Mouse (Mus musculus) midbrain, embryonic 14.5 days (tissue): ENCODE measurements around the gene Cxcl9. TPM values are rescaled to one million over a fixed set of nuclear protein-coding genes. Genes with fewer than 3 reads are reported as not detected.

Experiments
- ATAC-seq: fragments of 200-750 bp; cut with Nextera tagmentation; 2 replicates; pipeline ENCODE4 v1.8.0; 2017; ENCODE audit warnings: moderate number of reproducible peaks, moderate library complexity; ENCODE audit not compliant: low FRiP score, low TSS enrichment
- DNase-seq: peaks from one replicate; pipeline ENCODE4 v3.0.0-alpha.2; 2015
- H3K27ac ChIP-seq: fragments of 300-500 bp; sonication (generic); replicated peaks from 2 replicates; pipeline ENCODE4 v1.5.1; 2014; ENCODE audit warnings: mild to moderate bottlenecking, low read depth, low read length, moderate library complexity
- H3K27me3 ChIP-seq: fragments of 300-500 bp; sonication (generic); 2 replicates; pipeline ENCODE4 v1.6.1; 2014; ENCODE audit warnings: low read length, control low read depth, mixed read lengths; ENCODE audit not compliant: control insufficient read depth, insufficient read depth
- H3K36me3 ChIP-seq: fragments of 300-500 bp; sonication (generic); 2 replicates; pipeline ENCODE4 v1.6.1; 2014; ENCODE audit warnings: low read length, control low read depth; ENCODE audit not compliant: control insufficient read depth, insufficient read depth
- H3K4me1 ChIP-seq: fragments of 300-500 bp; sonication (generic); 2 replicates; pipeline ENCODE4 v1.6.1; 2014; ENCODE audit warnings: mild to moderate bottlenecking, antibody characterized with exemption, low read length, control low read depth; ENCODE audit not compliant: control insufficient read depth, insufficient read depth
- H3K4me2 ChIP-seq: fragments of 300-500 bp; sonication (generic); 2 replicates; pipeline ENCODE4 v1.6.1; 2014; ENCODE audit warnings: mild to moderate bottlenecking, low read length, moderate library complexity
- H3K4me3 ChIP-seq: fragments of 300-500 bp; sonication (generic); replicated peaks from 2 replicates; pipeline ENCODE4 v1.5.1; 2014; ENCODE audit warnings: low read depth, low read length
- H3K9ac ChIP-seq: fragments of 300-500 bp; sonication (generic); replicated peaks from 2 replicates; pipeline ENCODE4 v1.6.1; 2014; ENCODE audit warnings: mild to moderate bottlenecking, low read length, moderate library complexity
- H3K9me3 ChIP-seq: fragments of 300-500 bp; sonication (generic); 2 replicates; pipeline ENCODE4 v1.6.1; 2016; ENCODE audit warnings: low read length, control low read depth, mixed read lengths; ENCODE audit not compliant: control insufficient read depth
- WGBS: fragments of 180-500 bp; shearing (Covaris S2); extraction: QIAGEN DNeasy Blood & Tissue Kit; methylation state at CpG from one replicate; pipeline ENCODE4 v1.1.7; 2014; 5-methylcytosine and 5-hydroxymethylcytosine counted together
- polyA plus RNA-seq: library from polyadenylated mRNA; unstranded; fragments of >200 nt; fragmentation: Nextera tagmentation; extraction: Ambion mirVana; gene quantifications from 2 replicates; pipeline ENCODE4 v1.2.1, GENCODE M21; 2014

Gene Cxcl9
- polyA plus RNA-seq, 1 experiment from 2014 or later, result not detected

DNA sequence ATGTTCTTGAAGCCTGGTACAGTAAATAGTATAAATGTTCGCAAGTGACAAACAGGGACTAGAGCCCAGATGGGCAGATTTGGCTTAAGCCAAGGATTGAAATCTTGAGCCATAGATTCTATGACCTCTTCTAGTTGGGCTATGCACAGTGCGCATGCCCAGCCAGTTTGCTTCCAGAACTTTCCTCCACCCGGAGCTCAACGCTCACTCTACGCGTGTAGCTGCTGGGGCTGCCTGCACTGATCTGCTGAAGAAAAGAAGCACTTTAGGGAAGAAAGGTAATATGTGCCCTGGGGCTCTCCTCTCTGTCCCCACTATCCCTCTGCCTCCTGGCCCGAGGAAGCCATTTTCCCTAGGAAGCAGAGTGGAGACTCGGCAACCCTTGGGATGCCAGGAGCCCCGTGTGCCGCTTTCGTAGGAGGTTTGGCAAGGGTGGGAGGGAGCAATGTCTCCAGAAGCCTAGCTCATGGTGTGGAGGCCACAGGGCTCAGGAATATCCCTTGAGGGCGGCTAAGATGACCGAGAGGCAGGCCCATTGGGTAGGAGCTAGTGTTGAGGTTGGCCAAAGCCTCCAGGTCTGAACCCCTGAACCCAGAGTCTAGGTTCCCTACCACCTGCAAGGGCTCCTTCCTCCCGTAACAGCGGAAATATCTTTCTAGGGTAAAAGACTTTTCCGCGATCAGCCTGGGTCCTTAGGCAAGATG lies 3.9 kb upstream of the Cxcl9 start, which contains the start of gene Art3:
Gene Art3 (plus strand): TSS at position 193 of the 704 bp plus-strand sequence.
- DNase-seq, result no peak
- H3K9me3 ChIP-seq, result no peaks in the 10 kb centered on the region
- WGBS, result 97% methylated on average over 17 of the region's 17 CpGs

DNA sequence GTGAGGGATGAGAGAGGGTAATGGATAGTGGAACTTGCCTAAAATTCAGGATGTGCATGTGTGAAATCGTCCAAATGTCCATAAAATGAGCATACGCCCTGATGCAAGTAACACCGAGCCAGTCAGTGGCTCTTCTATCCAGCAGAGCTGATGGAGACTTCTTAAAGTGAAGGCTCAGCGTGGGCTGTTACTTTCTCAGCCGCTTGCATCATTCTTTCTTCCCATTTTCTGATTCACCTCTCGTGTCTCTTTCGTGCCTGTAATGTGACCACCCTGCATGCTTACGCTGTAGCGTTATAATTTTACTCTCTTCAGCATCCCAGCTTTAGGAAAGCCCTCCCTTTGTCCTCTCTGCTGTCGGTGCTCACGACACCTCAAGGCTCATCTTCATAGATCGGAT lies 3.2 kb upstream of the Cxcl9 start:
- no peaks in the 10 kb centered on the region for H3K36me3 ChIP-seq
- ATAC-seq (no peak), DNase-seq (no peak)
- WGBS, result 93% methylated on average over 12 of the region's 12 CpGs
- H3K4me2 ChIP-seq, result no peak overlapping the region
- H3K4me1 ChIP-seq, result no peaks in the 10 kb centered on the region
- H3K27me3 ChIP-seq, result no peaks in the 10 kb centered on the region
- no peaks in the 10 kb centered on the region for H3K9me3 ChIP-seq
- no peak overlapping the region for H3K27ac ChIP-seq
- H3K4me3 ChIP-seq, result no peak overlapping the region
- H3K9ac ChIP-seq, result no peak overlapping the region

More for the DNA sequence above, 3.9 kb upstream of the Cxcl9 start, which contains the start of gene Art3:
- no peaks in the 10 kb centered on the region for H3K36me3 ChIP-seq
- no peak for ATAC-seq
- H3K9ac ChIP-seq, result no peak within 1 kb of the TSS
- H3K4me3 ChIP-seq, result no peak within 1 kb of the TSS
- no peaks in the 10 kb centered on the region for H3K27me3 ChIP-seq
- H3K4me2 ChIP-seq, result no peak within 1 kb of the TSS
- H3K4me1 ChIP-seq, result no peaks in the 10 kb centered on the region
- H3K27ac ChIP-seq, result no peak within 1 kb of the TSS

DNA sequence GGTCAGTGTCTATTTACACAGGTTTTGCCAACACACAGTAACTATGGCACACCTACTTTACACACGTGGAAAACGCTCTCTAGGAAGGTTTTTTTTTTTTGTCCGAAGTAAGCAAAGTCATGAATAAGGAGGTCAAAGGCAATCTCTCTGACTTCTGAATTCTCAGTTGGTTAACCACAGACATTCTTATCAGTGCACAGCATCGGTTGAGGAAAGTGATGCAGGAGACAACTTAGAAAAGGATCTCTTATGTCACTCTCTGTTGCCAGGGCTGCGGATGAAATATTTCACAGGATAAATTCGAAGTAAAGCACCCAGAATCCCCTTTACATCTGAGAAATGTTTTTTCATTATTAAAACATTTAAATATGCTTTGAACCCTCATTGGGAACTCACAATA lies 512 bp downstream of the Cxcl9 start:
- WGBS, result 87% methylated on average over 6 of the region's 6 CpGs
- H3K4me1 ChIP-seq, result no peaks in the 10 kb centered on the region
- no peaks in the 10 kb centered on the region for H3K9me3 ChIP-seq
- H3K4me3 ChIP-seq, result no peak overlapping the region
- DNase-seq, result no peak
- H3K27ac ChIP-seq, result no peak overlapping the region
- H3K9ac ChIP-seq, result no peak overlapping the region
- H3K36me3 ChIP-seq, result no peaks in the 10 kb centered on the region
- H3K27me3 ChIP-seq, result no peaks in the 10 kb centered on the region
- ATAC-seq, result no peak
- H3K4me2 ChIP-seq, result no peak overlapping the region

DNA sequence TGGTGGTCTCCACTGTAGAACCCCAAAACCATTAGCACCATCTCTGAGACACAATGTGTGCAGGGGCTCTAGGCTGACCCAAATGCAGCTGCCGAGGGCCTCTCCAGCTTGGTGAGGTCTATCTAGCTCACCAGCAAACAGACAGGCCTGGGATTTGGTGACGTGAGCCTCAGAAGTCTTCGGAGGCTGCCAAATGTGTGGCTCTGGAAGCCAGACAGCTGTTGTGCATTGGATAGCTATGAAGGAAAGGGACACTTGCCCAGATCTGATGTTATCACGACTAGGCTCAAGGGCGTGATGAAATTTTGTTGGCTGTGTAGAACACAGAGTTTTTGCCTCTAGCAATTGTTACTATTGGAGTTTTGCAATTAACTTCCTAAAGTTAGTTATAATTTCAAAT lies 4.6 kb downstream of the Cxcl9 start:
- H3K36me3 ChIP-seq, result no peaks in the 10 kb centered on the region
- H3K4me1 ChIP-seq, result no peaks in the 10 kb centered on the region
- 91% methylated on average over 5 of the region's 5 CpGs for WGBS
- no peaks in the 10 kb centered on the region for H3K9me3 ChIP-seq
- DNase-seq, result no peak
- no peak overlapping the region for H3K9ac ChIP-seq
- H3K4me3 ChIP-seq, result no peak overlapping the region
- no peak for ATAC-seq
- H3K27me3 ChIP-seq, result no peaks in the 10 kb centered on the region
- H3K27ac ChIP-seq, result no peak overlapping the region
- no peak overlapping the region for H3K4me2 ChIP-seq

DNA sequence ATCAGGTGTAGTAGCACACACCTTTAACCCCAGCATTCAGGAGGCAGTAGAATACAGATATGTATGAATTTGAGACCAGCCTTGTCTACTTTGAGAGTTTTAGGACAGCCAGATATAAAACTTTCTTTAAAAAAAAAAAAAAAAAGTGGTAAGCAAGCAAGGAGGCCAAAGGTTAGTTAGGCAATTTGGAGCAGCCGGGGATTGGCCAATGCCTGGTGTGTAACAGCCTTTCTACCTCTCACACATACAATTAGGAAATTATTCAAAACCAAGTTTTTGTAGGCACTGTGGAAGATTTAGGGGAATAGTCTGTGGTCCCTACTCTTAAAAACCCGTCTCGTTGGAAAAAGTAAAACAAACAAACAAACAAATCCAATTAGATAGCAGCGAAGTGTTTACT lies 5.3 kb downstream of the Cxcl9 start:
- no peak overlapping the region for H3K9ac ChIP-seq
- no peak for ATAC-seq
- H3K9me3 ChIP-seq, result no peaks in the 10 kb centered on the region
- no peak overlapping the region for H3K4me2 ChIP-seq
- H3K27me3 ChIP-seq, result no peaks in the 10 kb centered on the region
- H3K36me3 ChIP-seq, result no peaks in the 10 kb centered on the region
- H3K27ac ChIP-seq, result no peak overlapping the region
- H3K4me1 ChIP-seq, result no peaks in the 10 kb centered on the region
- 87% methylated on average over 4 of the region's 4 CpGs for WGBS
- no peak overlapping the region for H3K4me3 ChIP-seq
- no peak for DNase-seq

DNA sequence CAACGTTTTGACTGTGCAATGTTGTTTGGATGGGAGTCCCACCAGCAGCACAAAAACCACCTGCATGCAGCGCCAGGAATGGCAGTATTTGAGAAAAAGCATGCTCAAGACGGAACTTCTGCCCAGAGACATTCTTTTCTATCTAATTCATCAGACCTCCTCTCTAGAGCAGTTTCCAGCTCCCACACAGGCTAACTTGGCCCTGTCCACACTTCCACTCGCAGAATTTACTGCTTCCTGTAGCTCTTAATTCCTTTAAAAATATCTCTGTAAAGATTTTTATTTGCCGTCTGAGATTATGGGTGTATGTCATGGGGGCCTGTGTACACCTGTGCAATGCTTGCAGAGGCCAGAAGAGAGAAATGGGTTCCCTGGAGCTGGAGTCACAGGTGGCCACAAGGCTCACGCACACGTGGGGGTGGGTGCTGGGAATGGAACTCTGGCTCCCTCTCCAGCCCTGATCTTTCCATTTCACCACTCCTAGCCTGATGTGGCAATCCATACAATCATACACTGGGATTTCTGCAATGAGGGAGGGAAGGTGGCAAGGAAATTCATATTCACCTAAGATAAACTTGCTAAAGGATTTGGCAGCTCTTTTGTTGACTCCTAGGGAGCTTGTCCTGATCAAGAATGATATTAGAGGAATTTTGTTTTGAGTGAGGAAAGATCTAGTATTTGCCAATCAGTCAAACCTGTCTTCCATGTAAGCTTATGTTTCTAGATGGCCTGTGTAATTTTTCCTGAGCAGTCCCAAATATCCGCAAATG lies 6.1 kb downstream of the Cxcl9 start:
- ATAC-seq, result no peak
- WGBS, result 79% methylated on average over 8 of the region's 8 CpGs
- H3K4me2 ChIP-seq, result no peak overlapping the region

DNA sequence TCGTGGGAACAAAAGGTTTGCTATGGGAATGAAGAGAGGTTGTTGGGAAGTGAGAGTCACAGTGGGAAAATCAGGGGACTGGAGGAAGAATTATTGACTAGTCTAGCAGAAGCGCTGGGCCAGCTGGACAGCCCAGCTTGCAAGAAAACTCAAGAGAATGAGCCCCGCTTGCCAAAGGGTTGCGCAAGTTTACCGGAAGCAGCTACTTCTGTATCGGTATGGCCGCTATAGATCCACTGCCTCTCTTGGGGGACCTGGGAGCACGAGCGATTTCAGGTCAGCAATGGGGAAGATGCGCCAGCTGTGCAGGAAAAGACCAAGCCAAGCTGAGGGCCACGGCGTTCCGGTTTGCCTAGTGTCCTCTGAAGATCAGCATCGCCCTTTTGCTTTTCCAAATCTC lies 9.3 kb downstream of the Cxcl9 start:
- WGBS, result 93% methylated on average over 14 of the region's 14 CpGs
- no peak overlapping the region for H3K27ac ChIP-seq
- no peaks in the 10 kb centered on the region for H3K9me3 ChIP-seq

More for the DNA sequence above, 6.1 kb downstream of the Cxcl9 start:
- Histone ChIP-seq H3K36me3 (no peaks in the 10 kb centered on the region), H3K9me3 (no peaks in the 10 kb centered on the region), H3K4me1 (no peaks in the 10 kb centered on the region), H3K27me3 (no peaks in the 10 kb centered on the region), H3K4me3 (no peak overlapping the region), H3K27ac (no peak overlapping the region), H3K9ac (no peak overlapping the region)
- DNase-seq, result no peak

DNA sequence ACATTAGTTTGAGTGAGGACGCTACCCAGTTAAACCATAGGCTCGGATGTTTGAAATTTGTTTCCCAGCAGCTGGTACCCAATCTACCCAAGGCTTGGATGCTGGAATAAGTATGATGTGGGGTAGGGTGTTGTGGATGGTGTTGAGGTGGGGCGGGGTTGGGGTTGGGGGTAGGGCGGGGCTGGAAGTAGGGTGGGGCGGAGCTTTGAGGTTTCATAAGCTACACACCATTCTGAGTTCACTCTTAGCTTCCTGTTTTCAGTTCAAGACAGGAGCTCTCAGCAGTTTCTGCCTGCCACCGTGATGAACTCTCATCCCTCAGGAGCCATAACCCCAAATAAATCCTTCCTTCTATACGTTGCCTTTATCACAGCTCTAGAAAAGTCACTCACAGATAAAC lies 9.8 kb downstream of the Cxcl9 start:
- Histone ChIP-seq H3K4me2 (no peak overlapping the region), H3K36me3 (no peaks in the 10 kb centered on the region), H3K9ac (no peak overlapping the region), H3K27ac (no peak overlapping the region), H3K4me1 (no peaks in the 10 kb centered on the region), H3K9me3 (no peaks in the 10 kb centered on the region), H3K27me3 (no peaks in the 10 kb centered on the region), H3K4me3 (no peak overlapping the region)
- ATAC-seq, result no peak
- 91% methylated on average over 7 of the region's 7 CpGs for WGBS
- no peak for DNase-seq

More for the DNA sequence above, 9.3 kb downstream of the Cxcl9 start:
- Histone ChIP-seq H3K36me3 (no peaks in the 10 kb centered on the region), H3K4me2 (no peak overlapping the region), H3K9ac (no peak overlapping the region), H3K4me3 (no peak overlapping the region), H3K4me1 (no peaks in the 10 kb centered on the region), H3K27me3 (no peaks in the 10 kb centered on the region)
- ATAC-seq, result no peak
- DNase-seq, result no peak

DNA sequence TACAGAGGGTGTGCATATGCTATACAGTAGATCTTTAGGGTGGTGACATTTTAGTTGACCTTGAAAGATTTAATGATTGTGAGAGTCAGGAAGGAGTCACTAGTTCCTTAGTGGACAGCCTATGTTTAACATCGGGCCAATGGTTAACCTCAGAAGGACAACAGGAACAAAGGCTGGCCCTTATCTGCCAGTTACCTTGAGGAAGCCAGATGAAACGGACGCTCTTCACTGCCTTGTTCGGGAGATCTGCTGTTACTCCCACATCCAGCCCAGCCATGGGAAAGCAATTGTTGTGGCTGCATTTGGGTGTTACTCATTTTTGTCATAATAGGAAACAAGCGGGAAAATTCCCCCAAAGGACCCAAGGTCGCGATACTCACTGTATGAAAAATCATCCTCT lies 14.1 kb downstream of the Cxcl9 start:
- Histone ChIP-seq H3K9ac (no peak overlapping the region), H3K27me3 (no peaks in the 10 kb centered on the region), H3K36me3 (no peaks in the 10 kb centered on the region), H3K4me3 (no peak overlapping the region), H3K9me3 (no peaks in the 10 kb centered on the region), H3K4me1 (peaks cover 6% of the 10 kb centered on the region), H3K4me2 (no peak overlapping the region), H3K27ac (no peak overlapping the region)
- DNase-seq, result no peak
- 80% methylated on average over 7 of the region's 7 CpGs for WGBS
- ATAC-seq, result no peak
